Mouse (Mus musculus): ENCODE measurements around the gene Slc4a4.
"Not testable (repeated sequence)": the region's sequence is repeated elsewhere in the genome, so short reads cannot be mapped to it uniquely, and the experiment has no call there.

The Slc4a4 gene

DNA sequence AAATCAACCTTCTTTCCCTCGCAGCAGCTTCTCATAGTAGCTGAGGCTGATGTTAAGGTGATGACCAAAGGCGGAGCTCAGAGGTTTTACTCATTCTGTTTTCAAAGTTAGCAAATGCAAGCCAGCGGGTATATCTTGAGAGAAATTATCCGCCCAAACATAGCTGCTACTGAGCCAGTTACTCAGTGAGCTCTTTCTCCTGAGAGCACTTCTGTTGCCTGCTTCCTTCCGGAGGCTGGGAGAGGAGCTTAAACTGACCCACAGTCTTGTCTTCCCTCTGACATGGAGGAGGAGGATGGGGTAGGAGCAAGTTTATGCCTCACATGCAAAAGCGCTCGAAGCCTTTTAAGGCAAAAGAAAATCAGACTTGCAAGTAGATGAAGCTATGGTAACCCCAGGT, 201.3 kb downstream of the Slc4a4 start:
- DNase-seq (ENCODE audit: low spot score): no peak

DNA sequence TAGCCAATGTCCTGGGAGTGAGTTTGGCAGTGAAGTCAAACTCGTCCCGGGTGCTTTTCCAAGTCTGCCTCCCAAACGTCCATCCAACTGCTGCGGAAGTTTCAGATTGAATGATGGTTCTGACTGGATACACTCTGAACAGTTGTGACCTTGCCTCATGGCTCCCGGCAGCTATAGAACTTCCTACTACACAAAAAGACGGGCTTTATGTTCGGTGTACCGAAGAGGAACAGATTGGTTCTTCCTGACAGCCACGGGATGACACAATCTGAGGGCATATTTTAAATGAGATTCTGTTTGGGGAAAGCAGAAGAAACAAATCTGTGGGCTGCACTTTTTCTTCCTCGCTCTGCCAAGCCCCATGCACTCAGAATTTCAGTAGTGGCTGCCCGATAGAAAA, 201.8 kb downstream of the Slc4a4 start:
- DNase-seq (ENCODE audit: low spot score): no peak

DNA sequence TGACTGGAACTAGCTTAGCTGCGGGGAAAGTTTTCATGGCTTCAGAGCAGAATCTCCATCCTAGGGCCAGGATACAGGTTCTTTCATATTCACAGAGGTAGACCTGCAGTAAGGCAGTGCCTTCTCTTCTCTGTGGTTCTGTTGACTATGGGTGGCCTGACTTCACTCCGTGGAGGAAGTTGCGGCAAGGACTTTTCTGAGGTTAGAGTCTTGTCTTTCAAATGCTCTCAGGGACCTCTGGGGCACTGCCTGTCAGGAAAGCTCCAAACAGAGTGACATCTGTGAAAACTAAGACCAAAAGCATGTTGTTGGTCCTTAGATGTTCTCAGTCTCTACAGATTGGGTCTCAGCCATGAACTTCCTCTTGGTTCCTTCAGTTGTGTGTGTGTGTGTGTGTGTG, 203.5 kb downstream of the Slc4a4 start:
- DNase-seq (ENCODE audit: low spot score): no peak

DNA sequence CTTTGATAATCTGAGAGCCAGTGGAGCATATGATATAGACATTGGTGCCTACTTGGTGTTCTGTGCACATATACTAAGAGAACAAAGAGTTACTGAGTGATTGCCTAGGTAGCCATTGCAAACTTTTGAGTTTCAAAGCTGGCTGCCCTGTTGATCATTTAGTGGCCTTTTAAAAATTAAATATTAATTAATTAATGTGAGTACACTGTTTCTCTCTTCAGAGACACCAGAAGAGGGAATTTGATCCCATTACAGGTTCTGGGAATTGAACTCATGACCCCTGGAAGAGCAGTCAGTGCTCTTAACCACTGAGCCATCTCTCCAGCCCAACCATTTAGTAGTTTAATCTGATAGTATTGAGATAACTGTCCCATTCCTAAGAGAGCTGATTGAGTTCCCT, 209.8 kb downstream of the Slc4a4 start:
- no peak for DNase-seq (ENCODE audit: low spot score)

DNA sequence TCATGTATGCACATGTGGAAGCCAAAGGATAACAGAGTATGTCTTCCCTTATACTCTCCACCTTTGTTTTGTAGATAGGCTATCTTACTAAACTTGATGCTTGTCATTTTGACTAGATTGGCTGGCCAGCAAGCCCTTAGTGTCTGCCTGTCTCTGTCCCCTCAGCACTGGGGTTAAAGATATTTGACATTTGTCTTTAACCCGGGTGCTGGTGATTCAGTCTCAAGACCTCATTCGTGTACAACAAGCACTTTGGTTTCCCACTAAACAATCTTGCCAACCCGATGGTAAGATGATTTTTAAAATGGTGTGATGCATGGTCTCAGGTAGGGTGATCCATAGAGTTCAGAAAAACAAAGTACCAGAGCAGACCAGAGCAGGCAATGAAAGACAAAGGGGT, 210.7 kb downstream of the Slc4a4 start:
- no peak for DNase-seq (ENCODE audit: low spot score)

DNA sequence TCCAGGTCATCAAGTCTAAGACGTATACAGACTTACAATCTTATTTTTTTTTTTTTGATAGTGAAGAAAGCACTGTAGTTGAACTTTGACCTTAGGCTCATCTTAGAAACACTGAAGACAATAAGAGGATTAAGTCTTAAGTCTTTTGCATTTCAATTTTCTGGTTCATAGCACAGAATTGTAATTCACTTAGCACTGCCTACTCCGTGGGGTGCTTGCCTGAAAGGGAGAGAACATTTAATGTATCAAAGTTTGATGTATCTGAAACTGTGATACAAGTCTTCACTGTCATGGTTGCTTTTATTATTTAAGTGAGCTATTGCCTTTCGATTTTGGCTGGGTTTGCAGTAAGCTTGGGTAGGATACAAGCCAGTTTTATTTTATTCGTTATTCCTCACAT, 211.5 kb downstream of the Slc4a4 start:
- no peak for DNase-seq (ENCODE audit: low spot score)

DNA sequence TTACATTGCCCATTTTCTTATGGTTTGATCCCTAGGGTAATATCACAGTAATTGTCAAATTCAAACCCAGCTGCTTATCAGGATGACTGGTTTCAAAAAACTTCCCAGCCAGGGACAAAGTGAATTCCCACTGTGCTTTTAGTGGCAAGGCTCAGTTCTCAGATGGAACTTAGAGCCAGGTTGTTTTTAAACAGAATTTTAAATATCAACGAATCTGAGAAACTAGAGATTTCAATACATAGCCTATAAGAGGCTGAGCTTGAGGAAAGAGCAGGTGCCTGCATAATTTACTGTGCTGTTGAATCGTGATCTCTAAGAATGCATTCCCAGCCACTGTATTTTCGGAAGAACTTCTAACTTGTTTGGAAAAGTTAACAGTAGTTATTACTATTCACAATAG, 213.3 kb downstream of the Slc4a4 start:
- no peak for DNase-seq (ENCODE audit: low spot score)

DNA sequence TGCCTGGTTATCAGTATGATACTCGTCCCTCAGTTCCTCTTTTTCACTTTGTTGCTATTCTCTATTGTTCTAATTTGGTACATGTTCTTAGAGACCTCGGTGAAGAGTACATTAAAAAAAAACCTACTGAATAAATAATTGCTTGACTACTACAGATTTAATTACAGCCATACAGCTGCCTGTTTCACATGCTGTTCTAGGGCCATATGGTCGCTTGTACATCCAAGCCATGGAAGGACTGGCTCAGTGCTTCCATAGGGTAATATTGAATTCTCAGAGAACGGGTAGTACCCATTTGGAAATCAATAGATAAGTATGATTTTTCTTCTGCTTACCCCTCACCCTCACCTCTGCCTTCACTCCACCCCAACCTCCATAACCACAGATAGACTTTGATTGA, 215.9 kb downstream of the Slc4a4 start:
- no peak for DNase-seq (ENCODE audit: low spot score)

DNA sequence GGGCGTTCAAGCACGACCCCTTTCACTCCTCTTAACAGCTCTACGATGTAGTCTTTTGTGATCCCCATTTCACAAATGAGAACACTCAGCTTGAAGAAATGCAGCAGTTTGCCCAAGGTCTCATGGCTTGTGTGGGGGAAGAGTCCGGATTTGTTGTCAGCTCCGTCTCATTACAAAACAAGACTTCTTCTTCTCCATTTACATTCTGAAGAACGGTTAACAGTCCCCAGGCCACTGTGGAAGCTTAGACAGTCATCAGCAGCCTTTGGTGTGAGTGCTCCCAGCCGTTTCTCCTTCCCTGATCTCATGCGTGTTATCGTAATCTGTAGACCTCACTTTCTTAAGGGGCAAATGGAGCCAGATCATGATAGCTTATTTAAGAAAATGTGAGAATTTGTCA, 218.7 kb downstream of the Slc4a4 start:
- DNase-seq (ENCODE audit: low spot score): no peak

DNA sequence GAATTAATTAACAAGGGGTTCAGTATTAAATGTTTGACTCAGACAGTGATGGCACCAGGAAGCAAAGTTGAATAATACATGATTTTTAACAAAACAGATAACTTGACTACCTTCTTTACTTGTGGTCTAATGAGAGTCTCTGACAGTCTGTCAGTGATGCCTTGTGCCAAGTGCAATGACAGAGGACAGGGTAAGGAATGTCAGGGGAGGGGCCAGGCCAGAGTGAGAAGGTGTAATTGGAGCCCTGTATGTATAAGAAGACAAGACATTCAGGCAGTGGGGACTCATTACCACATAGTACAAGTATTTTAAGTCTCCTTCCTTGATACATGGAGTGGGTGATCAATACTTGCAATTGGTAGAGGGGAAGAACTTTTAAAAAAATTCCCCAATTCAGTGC, 219.6 kb downstream of the Slc4a4 start:
- no peak for DNase-seq (ENCODE audit: low spot score)

DNA sequence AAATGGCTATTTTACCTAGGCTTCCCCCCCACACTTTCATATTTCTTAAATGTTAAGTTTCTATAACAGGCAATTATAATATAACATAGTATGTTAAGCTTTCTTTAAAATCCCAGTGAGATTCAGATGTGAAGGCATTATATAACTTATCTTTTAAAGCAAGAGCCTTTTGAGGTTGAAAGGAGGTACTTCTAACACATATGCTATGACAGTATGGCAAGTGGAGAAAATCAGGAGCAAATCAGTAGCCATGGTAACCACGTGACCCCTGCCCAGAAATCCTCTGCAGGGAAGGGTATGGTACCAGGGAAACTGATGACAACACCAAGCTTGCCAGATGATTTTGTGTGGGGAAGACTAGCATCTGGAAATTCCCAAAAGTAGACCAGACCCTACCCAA, 222.2 kb downstream of the Slc4a4 start:
- no peak for DNase-seq (ENCODE audit: low spot score)

DNA sequence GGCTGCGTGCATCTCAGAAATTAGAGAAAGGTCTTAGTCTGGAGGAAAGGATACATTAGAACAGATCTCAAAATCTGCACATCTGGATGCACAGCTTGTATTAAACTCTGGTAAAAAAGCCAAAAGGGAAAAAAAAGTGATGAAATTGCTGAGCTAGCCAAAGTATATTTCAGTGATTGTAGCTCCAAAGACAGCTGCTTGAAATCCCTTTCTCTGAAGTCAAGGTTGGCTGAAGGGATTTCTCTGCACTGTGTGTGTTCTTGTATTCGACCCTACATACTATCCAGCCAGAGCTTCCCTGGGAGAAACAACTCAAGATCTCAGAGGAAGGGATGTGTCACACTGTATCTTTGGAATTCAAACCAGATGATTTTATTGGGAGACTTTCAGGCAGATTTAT, 223.2 kb downstream of the Slc4a4 start:
- DNase-seq (ENCODE audit: low spot score): no peak

DNA sequence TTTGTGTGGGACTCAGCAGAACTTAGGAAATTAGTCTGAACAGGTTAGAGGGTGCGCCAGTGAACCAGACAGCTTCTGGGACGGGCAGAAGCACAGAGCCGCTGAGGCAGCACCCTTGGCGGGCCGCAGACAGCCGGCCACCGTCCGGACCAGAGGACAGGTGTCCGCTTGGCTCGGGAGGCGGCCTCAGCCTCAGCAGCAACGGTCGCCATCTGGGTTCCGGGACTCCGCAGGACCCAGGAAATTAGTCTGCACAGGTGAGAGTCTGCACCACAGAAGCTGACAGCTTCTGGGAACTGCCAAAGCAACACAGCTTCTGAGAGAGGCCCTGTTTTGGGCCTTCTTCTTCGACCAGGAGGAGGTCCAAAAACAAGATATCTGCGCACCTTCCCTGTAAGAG, 225.4 kb downstream of the Slc4a4 start:
- not testable (repeated sequence) for DNase-seq (ENCODE audit: low spot score)

DNA sequence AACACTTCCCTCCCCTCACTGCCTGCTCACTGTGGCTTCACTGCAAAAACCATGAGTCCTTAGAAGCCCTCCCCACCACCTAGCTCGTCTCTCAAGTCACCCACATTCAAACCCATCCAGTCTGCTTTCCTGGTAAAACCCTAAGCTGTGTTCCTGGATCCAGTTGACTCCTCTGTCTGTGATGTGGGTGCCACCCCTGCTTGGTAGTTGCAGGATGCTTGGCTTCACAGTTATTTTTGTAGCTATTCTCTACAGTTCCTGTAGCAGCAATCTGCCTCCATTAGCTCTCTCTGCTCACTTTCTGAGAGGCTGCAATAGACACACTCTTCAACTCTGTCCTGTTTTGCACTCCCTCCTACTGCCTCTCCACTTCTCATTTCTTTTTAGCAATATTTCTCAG, 234.3 kb downstream of the Slc4a4 start:
- no peak for DNase-seq (ENCODE audit: low spot score)

DNA sequence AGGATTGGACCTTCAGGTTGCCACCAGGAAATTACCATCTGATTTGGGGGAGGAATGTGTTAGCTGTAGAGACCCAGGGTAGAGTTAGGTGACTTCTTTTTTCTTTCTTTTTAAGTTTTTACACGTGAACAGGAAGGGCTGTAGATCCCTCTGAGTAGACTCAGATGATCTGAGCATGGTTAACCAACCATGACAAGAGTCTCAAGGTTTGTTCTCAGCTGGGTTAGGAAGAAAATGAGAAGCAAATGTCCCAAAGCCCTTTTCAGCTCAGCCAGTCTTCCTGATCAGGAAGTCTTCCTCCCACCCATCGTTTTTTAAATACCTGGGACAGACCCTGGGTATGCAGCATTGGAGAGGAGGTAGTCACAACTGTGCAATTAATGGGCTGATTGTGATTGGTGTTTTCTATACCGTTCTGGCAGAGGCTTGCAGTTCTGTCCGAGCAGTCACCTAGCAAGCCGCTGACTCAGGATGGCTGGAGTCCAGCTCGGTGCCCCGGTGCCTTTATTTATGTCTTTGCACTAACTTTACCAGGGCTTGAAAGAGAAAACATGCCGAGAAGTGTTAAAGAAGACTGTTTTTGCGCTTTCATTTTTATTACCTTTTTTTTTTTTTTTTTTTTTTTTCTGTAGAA, 236.8 kb downstream of the Slc4a4 start:
- no peak for DNase-seq (ENCODE audit: low spot score)

DNA sequence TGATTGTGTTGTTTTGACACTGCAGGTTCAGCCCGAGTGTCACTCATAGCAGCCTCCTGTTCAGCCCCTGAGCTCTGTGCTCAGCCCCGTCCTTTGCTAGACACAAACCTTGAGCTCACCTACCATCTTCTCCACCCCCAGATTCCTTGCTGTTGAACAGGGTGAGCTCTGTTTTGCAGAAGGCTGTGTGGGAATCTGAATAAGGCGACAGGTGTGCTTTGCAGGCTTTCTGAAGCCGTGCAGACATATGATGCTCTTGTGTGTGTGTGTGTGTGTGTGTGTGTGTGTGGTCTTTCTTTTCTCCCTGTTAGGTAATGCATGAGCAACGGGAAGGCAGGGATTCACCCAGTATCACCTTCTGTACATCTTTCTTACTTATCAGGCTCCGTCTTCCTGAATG, 241.6 kb downstream of the Slc4a4 start:
- DNase-seq (ENCODE audit: low spot score): no peak

DNA sequence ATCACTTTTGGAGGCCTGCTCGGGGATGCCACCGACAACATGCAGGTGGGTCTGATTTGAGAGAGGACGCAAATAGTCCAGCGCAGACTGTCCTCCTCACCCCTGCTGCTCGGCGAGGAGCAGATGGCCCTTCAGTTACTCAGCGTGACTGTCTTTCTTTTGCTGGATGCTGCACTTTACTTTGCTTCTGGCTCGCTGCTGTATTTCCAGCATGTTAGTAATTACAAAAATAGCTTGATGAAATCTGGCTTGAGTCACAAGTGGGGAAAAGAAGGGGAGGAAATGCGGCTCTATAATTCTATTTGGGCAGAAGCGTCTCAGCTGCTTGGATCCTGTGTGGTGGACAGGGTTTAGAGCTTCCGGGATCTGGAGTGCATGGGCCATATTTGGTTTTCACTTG, 249.2 kb downstream of the Slc4a4 start:
- DNase-seq (ENCODE audit: low spot score): no peak

DNA sequence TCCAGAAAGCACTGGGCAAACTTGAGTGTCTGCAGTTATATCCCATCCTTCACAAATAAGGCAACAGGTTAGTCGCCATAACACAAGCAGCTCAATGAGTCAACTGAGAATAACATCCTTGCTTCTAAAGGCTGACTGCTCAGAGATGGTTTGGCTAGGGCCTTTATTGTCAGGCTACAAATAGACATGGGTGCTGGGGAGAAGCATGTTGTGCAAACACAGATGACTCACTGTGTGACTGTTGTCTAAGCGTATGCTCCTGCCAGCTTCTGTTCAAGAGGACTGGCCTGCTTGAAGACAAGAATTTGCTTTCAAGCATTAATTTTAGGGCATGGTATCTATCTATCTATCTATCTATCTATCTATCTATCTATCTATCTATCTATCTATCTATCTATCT, 253.5 kb downstream of the Slc4a4 start:
- no peak for DNase-seq (ENCODE audit: low spot score)

DNA sequence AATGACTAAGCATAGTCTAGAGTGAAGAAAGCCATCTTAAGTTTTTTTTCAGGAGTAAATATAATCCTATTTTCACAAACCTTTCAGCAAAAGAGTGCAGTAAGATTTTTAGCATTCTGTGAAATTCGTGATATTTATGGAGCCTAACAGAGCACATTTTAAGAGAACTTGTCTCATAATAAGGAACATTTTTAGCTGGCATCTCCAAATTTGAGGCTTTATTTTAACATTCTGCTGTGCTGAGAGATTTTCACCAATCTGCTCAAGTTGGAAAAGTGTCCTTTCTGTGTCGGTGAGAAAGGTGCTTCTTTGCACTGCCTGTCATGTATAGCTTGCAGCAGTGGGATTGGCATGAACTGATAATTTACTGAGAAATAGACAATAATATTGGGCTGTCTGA, 255.1 kb downstream of the Slc4a4 start:
- no peak for DNase-seq (ENCODE audit: low spot score)

DNA sequence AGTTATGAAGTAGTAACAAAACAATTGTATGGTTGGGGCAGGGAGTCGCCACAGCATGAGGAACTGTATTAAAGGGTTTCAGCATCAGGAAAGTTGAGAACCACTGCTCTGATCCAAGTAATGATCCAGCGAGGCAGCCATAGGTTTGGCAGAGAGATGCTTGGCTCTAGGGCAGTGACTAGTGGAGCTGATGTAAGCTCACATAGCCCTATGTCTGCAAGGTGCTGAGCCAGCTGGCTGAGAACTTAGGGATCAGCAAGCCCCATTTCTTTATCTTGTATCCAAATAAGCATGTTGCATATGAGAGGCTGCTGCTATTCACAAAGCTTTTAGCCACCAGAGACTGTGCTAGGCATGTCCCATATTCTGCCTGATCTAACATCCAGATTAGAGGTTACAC, 259.7 kb downstream of the Slc4a4 start:
- DNase-seq (ENCODE audit: low spot score): no peak

DNA sequence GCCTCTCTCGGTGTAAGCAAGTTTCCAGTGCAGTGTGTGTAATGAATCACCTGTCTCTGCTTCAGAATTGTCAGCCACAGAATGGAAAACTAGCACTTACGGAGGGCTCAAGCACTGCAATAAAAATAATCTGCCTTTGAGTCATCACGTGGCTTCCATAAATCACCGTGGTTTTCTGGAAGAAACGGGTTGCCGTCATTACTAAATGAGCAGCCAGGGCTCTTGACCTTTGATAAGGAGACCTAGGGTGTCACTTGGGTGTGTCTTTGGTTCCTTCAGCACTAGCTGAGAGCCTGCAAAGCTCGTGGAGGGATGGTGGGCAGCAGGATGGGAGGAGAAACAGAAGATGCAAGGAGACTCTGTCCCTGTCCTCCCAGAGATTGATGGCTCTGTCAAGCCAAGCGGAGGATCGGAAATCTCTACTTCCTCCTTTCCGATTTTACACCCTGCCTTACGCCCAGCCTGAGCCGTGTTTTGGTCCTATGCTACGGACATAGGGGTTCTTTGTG, 260.7 kb downstream of the Slc4a4 start:
- no peak for DNase-seq (ENCODE audit: low spot score)

DNA sequence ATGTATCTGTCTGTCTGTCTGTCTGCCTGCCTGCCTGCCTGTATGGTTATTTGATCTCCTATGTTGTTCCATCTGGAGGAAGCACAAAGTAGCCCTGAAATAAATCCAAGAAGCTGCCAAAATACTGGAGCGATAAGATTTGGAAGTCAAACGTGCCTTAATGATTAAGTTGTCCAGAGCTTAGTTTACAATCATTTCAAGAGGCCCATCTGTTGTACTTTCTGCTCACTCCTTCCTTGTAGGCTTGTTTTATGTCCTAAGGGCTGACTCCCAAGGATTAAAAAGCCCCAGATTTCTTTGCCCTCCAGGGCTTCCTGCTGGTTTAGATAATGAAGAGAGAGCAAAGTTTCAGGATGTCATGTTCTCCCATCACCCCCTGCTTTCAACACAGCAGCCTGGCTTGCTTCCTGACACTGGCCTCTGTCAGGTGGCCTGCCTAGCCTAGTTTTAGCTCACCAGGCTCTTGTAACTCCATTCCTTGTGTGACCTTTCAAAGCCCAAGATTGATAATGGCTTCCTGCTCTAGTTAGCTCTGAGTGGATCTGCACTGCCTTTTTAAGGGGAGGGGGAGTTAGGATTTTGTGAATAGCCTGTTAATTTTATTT, 262.9 kb downstream of the Slc4a4 start:
- no peak for DNase-seq (ENCODE audit: low spot score)

DNA sequence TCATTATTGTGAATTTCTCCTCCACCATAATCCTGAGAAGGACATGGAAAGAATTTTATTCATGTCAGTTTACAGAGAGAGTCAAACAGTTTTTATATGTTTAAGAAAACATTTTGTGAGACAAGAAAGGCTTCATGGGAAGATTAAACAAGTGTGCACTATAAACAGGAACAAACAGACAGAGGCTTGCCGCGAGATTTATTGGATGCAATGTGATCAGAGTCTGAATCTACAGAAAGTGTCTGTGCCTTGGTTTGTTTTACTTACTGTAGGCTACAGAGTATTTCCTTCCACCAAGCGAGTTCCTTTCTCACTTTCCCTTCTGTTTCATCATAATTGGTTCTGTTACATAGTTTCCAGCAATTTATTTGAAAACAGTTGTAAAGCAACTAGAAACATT, 264.5 kb downstream of the Slc4a4 start:
- DNase-seq (ENCODE audit: low spot score): no peak

DNA sequence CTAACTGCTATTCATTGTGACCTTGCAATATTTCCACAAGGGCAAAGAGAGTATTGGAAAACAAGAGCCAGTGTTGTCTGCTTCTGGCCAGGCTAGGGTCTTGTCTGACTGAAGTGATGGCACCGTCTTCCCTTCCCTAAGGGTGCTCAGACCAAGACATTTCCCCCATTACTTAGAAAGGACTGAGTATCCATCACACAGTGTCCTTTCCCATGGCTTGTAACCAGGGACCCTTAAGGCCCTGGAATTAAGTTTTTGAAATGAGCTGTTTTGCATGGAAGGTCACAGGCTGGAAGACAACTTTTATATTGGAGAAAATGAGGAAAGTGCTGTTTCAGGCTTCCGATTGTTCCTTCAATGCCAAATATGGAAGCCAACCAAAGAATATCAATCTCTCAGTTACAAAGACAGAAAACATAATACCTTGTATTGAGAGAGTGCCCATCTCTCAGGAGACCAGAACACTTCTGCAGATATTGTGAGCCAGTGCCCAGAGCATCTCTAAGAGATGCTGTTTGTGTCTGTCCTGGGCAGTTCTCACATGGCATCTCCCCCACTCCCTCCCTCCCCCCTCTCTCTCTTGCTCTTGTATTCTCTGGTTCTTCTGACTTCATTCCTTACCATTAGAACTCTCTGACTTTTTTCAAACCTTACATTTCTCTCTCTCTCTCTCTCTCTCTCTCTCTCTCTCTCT, 284.6 kb downstream of the Slc4a4 start:
- no peak for DNase-seq (ENCODE audit: low spot score)

All from c-Kit-positive CD71-positive TER-119-positive erythroid progenitor cells, embryonic 14.5 days (primary cell).